Mouse (Mus musculus): ENCODE measurements at regions not wholly inside any gene's neighbourhood (a gene's known extent, or its start where the extent isn't known, plus 50 kb on each side); places are given as distances from the start of the nearest gene placed in this dataset.
A peak's percentile ranks its signal among the peaks of the same experiment; 100 is the strongest.
"Not testable (repeated sequence)": the region's sequence is repeated elsewhere in the genome, so short reads cannot be mapped to it uniquely, and the experiment has no call there.

GRCm38 (mm10) chr16:50533881-50534280, 57.1 kb downstream of the Ccdc54 start:
- TF ChIP-seq CTCF (IDR thresholded peaks at IDR 0.05; ENCODE audit: low read depth), result no peak
- whole genome bisulfite sequencing, result 80% methylated on average over 3 of the region's 3 CpGs
- no peak overlapping the region for H3K4me2 ChIP-seq (ENCODE audit: low read depth)

GRCm38 (mm10) chr16:50529511-50530416, 61.2 kb downstream of the Ccdc54 start:
- no peaks in the 10 kb centered on the region for H3K36me3 ChIP-seq (ENCODE audit: insufficient read depth)
- WGBS, result under 1% methylated on average over 46 of the region's 46 CpGs
- no peaks in the 10 kb centered on the region for H3K9me3 ChIP-seq (ENCODE audit: low read length)
- H3K27ac ChIP-seq (ENCODE audit: low read depth, low read length), result peak overlapping the region; percentile 87
- no peaks in the 10 kb centered on the region for H3K4me1 ChIP-seq (ENCODE audit: insufficient read depth)
- DNase-seq, result peak; percentile 91
- peak overlapping the region; percentile 82 for H3K9ac ChIP-seq
- peak overlapping the region; percentile 97 for H3K4me2 ChIP-seq (ENCODE audit: low read depth)
- H3K4me3 ChIP-seq (ENCODE audit: low read depth, low read length), result peak overlapping the region; percentile 85
- H3K27me3 ChIP-seq (ENCODE audit: insufficient read depth, low read length), result no peaks in the 10 kb centered on the region
- peak; percentile 89 for TF ChIP-seq CTCF (IDR thresholded peaks at IDR 0.05; ENCODE audit: low read depth)
- peak; percentile 59 for ATAC-seq

More at GRCm38 (mm10) chr16:50533881-50534280, 57.1 kb downstream of the Ccdc54 start:
- H3K4me3 ChIP-seq (ENCODE audit: low read depth, low read length), result no peak overlapping the region
- H3K36me3 ChIP-seq (ENCODE audit: insufficient read depth), result no peaks in the 10 kb centered on the region
- no peaks in the 10 kb centered on the region for H3K27me3 ChIP-seq (ENCODE audit: insufficient read depth, low read length)
- no peak for ATAC-seq
- no peaks in the 10 kb centered on the region for H3K9me3 ChIP-seq (ENCODE audit: low read length)
- H3K9ac ChIP-seq, result no peak overlapping the region
- no peak overlapping the region for H3K27ac ChIP-seq (ENCODE audit: low read depth, low read length)
- no peaks in the 10 kb centered on the region for H3K4me1 ChIP-seq (ENCODE audit: insufficient read depth)
- no peak for DNase-seq

DNA sequence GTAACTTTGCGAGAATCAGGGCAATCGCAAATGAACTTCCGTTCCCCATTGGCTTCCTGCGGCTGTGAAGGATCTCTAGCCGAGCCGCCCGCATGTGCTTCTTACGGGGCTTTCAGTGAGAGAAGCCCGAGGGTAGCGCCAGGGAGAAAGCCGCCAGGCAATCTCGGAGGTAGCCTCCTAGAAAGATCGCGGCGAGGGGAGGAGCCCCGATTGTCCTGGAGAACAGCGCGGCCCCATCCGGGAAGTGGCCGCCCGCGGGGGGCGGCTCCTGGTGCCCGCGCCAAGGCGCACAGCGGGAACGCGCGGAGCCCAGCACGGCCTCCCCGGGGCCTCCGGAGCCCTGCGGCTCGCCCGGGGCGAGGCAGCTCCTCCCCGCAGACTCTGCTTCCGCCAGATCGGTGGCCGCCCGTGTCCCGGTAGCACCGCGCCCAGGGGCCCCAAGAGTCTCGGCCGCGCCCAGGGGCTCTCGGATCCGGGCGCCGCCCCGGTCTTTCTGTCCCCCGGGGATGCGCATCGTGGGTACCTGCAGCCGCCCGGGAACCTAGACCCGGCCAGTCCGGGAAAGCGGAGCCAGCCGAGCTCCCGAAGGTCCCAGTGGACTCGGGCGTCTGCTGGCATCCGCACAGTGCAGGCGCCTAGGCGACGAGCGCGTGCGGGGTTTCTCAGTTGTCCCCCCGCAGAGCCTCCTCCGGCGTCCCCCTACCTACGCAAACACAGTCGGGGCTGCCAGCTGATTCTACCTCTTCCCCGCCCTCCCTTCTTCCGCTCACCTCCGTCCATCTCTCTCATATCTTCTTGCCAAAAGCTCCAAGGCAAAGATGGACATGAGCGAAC, 62.1 kb downstream of the Ccdc54 start:
- H3K9ac ChIP-seq, result peak overlapping the region; percentile 82
- H3K9me3 ChIP-seq (ENCODE audit: low read length), result no peaks in the 10 kb centered on the region
- ATAC-seq (peak; percentile 83), DNase-seq (peak; percentile 79)
- H3K36me3 ChIP-seq (ENCODE audit: insufficient read depth), result no peaks in the 10 kb centered on the region
- H3K4me3 ChIP-seq (ENCODE audit: low read depth, low read length), result peak overlapping the region; percentile 85
- WGBS, result 2% methylated on average over 76 of the region's 81 CpGs
- H3K4me1 ChIP-seq (ENCODE audit: insufficient read depth), result no peaks in the 10 kb centered on the region
- H3K4me2 ChIP-seq (ENCODE audit: low read depth), result peak overlapping the region; percentile 97
- peak overlapping the region; percentile 87 for H3K27ac ChIP-seq (ENCODE audit: low read depth, low read length)
- no peak for TF ChIP-seq CTCF (IDR thresholded peaks at IDR 0.05; ENCODE audit: low read depth)
- no peaks in the 10 kb centered on the region for H3K27me3 ChIP-seq (ENCODE audit: insufficient read depth, low read length)

DNA sequence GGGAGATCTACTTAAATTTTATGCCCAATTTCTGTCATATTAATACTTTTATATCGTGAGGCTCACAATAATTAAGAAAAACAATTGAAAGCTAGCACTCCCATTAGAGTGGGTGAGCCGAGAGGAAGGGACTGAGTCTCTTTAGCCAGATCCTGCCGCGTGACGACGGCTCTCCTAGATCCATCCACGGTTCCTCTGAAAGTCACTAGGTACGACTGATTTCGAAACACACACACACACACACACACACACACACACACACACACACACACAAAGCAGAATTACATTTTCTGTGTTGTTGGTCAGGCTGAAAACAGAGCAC, 62.6 kb downstream of the Ccdc54 start:
- WGBS, result under 1% methylated on average over 9 of the region's 9 CpGs
- DNase-seq, result no peak
- Histone ChIP-seq H3K4me3 (ENCODE audit: low read depth, low read length) (peak overlapping the region; percentile 85), H3K4me2 (ENCODE audit: low read depth) (peak overlapping the region; percentile 97), H3K9me3 (ENCODE audit: low read length) (no peaks in the 10 kb centered on the region), H3K27ac (ENCODE audit: low read depth, low read length) (peak overlapping the region; percentile 87), H3K4me1 (ENCODE audit: insufficient read depth) (no peaks in the 10 kb centered on the region), H3K27me3 (ENCODE audit: insufficient read depth, low read length) (no peaks in the 10 kb centered on the region), H3K36me3 (ENCODE audit: insufficient read depth) (no peaks in the 10 kb centered on the region), H3K9ac (peak overlapping the region; percentile 82)
- peak; percentile 34 for ATAC-seq
- TF ChIP-seq CTCF (IDR thresholded peaks at IDR 0.05; ENCODE audit: low read depth), result no peak

DNA sequence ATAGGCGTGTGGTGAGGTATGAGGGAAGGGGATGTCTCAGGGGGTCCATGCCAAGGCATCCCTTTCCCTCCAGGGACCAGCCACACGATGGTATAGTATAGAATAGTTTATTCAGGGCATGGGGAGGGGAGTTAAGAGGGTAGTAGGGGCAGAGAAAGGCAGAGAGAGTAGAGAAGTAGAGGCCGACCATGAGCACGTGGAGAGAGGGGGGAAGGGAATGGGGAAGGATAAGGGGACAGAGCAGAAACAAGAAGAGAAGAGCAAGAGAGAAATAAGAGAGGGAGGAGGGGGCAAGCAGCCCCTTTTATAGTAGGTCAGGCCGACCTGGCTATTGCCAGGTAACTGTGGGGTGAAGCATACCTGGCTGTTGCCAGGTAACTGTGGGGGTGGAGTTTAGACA, 64.0 kb downstream of the Ccdc54 start:
- ATAC-seq; H3K27ac ChIP-seq (ENCODE audit: low read depth, low read length); H3K9ac ChIP-seq; H3K36me3 ChIP-seq (ENCODE audit: insufficient read depth); H3K4me3 ChIP-seq (ENCODE audit: low read depth, low read length); H3K9me3 ChIP-seq (ENCODE audit: low read length); H3K27me3 ChIP-seq (ENCODE audit: insufficient read depth, low read length); H3K4me1 ChIP-seq (ENCODE audit: insufficient read depth); DNase-seq; H3K4me2 ChIP-seq (ENCODE audit: low read depth): not testable (repeated sequence)
- WGBS, result 89% methylated on average over 5 of the region's 5 CpGs

GRCm38 (mm10) chr16:50525934-50526366, 65.0 kb downstream of the Ccdc54 start:
- no peak for TF ChIP-seq CTCF (IDR thresholded peaks at IDR 0.05; ENCODE audit: low read depth)
- H3K4me1 ChIP-seq (ENCODE audit: insufficient read depth), result no peaks in the 10 kb centered on the region
- no peaks in the 10 kb centered on the region for H3K9me3 ChIP-seq (ENCODE audit: low read length)
- H3K4me2 ChIP-seq (ENCODE audit: low read depth), result no peak overlapping the region
- H3K27ac ChIP-seq (ENCODE audit: low read depth, low read length), result no peak overlapping the region
- H3K27me3 ChIP-seq (ENCODE audit: insufficient read depth, low read length), result no peaks in the 10 kb centered on the region
- no peak overlapping the region for H3K4me3 ChIP-seq (ENCODE audit: low read depth, low read length)
- 93% methylated on average over 11 of the region's 11 CpGs for WGBS
- ATAC-seq (no peak), DNase-seq (no peak)
- H3K9ac ChIP-seq, result no peak overlapping the region
- H3K36me3 ChIP-seq (ENCODE audit: insufficient read depth), result no peaks in the 10 kb centered on the region

- no peak for DNase-seq
- ATAC-seq, result no peak
- H3K27me3 ChIP-seq (ENCODE audit: insufficient read depth, low read length), result no peaks in the 10 kb centered on the region
- no peak overlapping the region for H3K9ac ChIP-seq
- 90% methylated on average over 9 of the region's 9 CpGs for WGBS
- no peak overlapping the region for H3K4me3 ChIP-seq (ENCODE audit: low read depth, low read length)
- no peak overlapping the region for H3K27ac ChIP-seq (ENCODE audit: low read depth, low read length)
- no peak overlapping the region for H3K4me2 ChIP-seq (ENCODE audit: low read depth)
- no peaks in the 10 kb centered on the region for H3K9me3 ChIP-seq (ENCODE audit: low read length)
- TF ChIP-seq CTCF (IDR thresholded peaks at IDR 0.05; ENCODE audit: low read depth), result no peak
- no peaks in the 10 kb centered on the region for H3K36me3 ChIP-seq (ENCODE audit: insufficient read depth)
- no peaks in the 10 kb centered on the region for H3K4me1 ChIP-seq (ENCODE audit: insufficient read depth)
Observed at GRCm38 (mm10) chr16:50525504-50525903, 65.5 kb downstream of the Ccdc54 start.
